Mouse (Mus musculus): Measurements from ENCODE around the gene Prrx2.

DNA sequence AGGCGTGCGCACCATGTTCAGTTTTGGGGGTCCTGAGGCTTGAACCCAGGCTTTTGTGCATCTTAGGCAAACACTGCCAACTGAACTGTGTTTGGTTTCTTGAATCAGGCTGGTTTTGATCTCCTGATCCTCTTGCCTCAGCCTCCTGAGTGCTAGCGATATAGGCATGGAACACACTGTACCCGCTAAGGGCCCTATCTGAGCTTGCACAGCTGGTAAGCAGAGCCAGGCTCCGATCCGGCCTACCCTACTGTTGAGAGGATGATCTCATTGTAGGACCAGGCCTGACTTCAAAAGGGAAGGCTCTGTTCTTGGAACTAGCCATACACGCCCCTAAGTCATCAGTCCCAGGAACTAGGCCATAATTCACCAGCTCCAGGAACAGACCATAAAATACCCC, 24.2 kb upstream of the Prrx2 start:
- TF ChIP-seq CTCF (IDR thresholded peaks at IDR 0.05; ENCODE audit: borderline replicate concordance, control insufficient read depth, extremely low read depth, insufficient read depth, low read length, poor library complexity) (no peak), POLR2A (IDR thresholded peaks at IDR 0.05; ENCODE audit: control insufficient read depth, extremely low read depth, insufficient read depth, low read length, poor library complexity) (no peak)

All from thymus, adult 2 months (tissue).